Mouse (Mus musculus): ENCODE data around the gene Ero1l. TPM values are rescaled to one million over a fixed set of nuclear protein-coding genes. Genes with fewer than 3 reads are reported as not detected.

Gene Ero1l
- polyA plus RNA-seq (2015; fragmentation: Nextera tagmentation; extraction: Ambion mirVana), result 24.5 and 27.6 TPM in 2 replicates

- no peaks in the 10 kb centered on the region for H3K27me3 ChIP-seq (ENCODE audit: control insufficient read depth, insufficient read depth, low read depth, low read length)
- H3K4me1 ChIP-seq (ENCODE audit: control insufficient read depth, insufficient read depth, low read length), result peaks cover 19% of the 10 kb centered on the region
- no peaks in the 10 kb centered on the region for H3K9me3 ChIP-seq (replicated peaks; ENCODE audit: control insufficient read depth, low read length, poor library complexity, severe bottlenecking)
- WGBS, result 2% methylated on average over 59 of the region's 74 CpGs
- peak within 1 kb of the TSS; percentile 80 for H3K4me2 ChIP-seq (ENCODE audit: low read length)
- peak within 1 kb of the TSS; percentile 56 for H3K4me3 ChIP-seq (ENCODE audit: low read depth, low read length)
- peak; percentile 98 for ATAC-seq
- H3K9ac ChIP-seq (ENCODE audit: low read depth, low read length), result peak within 1 kb of the TSS; percentile 95
- no peaks in the 10 kb centered on the region for H3K36me3 ChIP-seq (ENCODE audit: control insufficient read depth, insufficient read depth, low read length)
- peak within 1 kb of the TSS; percentile 98 for H3K27ac ChIP-seq (ENCODE audit: low read length)
Observed at GRCm38 (mm10) chr14:45318426-45319236, at the start of gene Ero1l. TSS of gene Ero1l (minus strand) at chr14:45318771.

GRCm38 (mm10) chr14:45365196-45365587 is 46.6 kb upstream of the Ero1l start:
- Histone ChIP-seq H3K36me3 (ENCODE audit: control insufficient read depth, insufficient read depth, low read length) (peaks cover 13% of the 10 kb centered on the region), H3K4me3 (ENCODE audit: low read depth, low read length) (no peak overlapping the region), H3K4me2 (ENCODE audit: low read length) (no peak overlapping the region), H3K9me3 (replicated peaks; ENCODE audit: control insufficient read depth, low read length, poor library complexity, severe bottlenecking) (no peaks in the 10 kb centered on the region), H3K27me3 (ENCODE audit: control insufficient read depth, insufficient read depth, low read depth, low read length) (no peaks in the 10 kb centered on the region), H3K9ac (ENCODE audit: low read depth, low read length) (no peak overlapping the region), H3K4me1 (ENCODE audit: control insufficient read depth, insufficient read depth, low read length) (no peaks in the 10 kb centered on the region), H3K27ac (ENCODE audit: low read length) (no peak overlapping the region)
- no peak for ATAC-seq
- 86% methylated on average over 6 of the region's 6 CpGs for WGBS

GRCm38 (mm10) chr14:45364211-45365195 is 45.9 kb upstream of the Ero1l start:
- Histone ChIP-seq H3K4me2 (ENCODE audit: low read length) (no peak overlapping the region), H3K9ac (ENCODE audit: low read depth, low read length) (no peak overlapping the region), H3K27me3 (ENCODE audit: control insufficient read depth, insufficient read depth, low read depth, low read length) (no peaks in the 10 kb centered on the region), H3K27ac (ENCODE audit: low read length) (no peak overlapping the region), H3K36me3 (ENCODE audit: control insufficient read depth, insufficient read depth, low read length) (peaks cover 8% of the 10 kb centered on the region), H3K4me3 (ENCODE audit: low read depth, low read length) (no peak overlapping the region), H3K4me1 (ENCODE audit: control insufficient read depth, insufficient read depth, low read length) (no peaks in the 10 kb centered on the region), H3K9me3 (replicated peaks; ENCODE audit: control insufficient read depth, low read length, poor library complexity, severe bottlenecking) (no peaks in the 10 kb centered on the region)
- WGBS, result 59% methylated on average over 16 of the region's 16 CpGs
- ATAC-seq, result peak; percentile 78

- H3K27ac ChIP-seq (ENCODE audit: low read length), result peak within 1 kb of the TSS; percentile 68
- ATAC-seq, result peak; percentile 99
- H3K4me1 ChIP-seq (ENCODE audit: control insufficient read depth, insufficient read depth, low read length), result peaks cover 16% of the 10 kb centered on the region
- under 1% methylated on average over 63 of the region's 93 CpGs for WGBS
- H3K36me3 ChIP-seq (ENCODE audit: control insufficient read depth, insufficient read depth, low read length), result peaks cover 12% of the 10 kb centered on the region
- peak within 1 kb of the TSS; percentile 86 for H3K4me3 ChIP-seq (ENCODE audit: low read depth, low read length)
- no peaks in the 10 kb centered on the region for H3K9me3 ChIP-seq (replicated peaks; ENCODE audit: control insufficient read depth, low read length, poor library complexity, severe bottlenecking)
- no peaks in the 10 kb centered on the region for H3K27me3 ChIP-seq (ENCODE audit: control insufficient read depth, insufficient read depth, low read depth, low read length)
- H3K9ac ChIP-seq (ENCODE audit: low read depth, low read length), result peak within 1 kb of the TSS; percentile 79
- H3K4me2 ChIP-seq (ENCODE audit: low read length), result peak within 1 kb of the TSS; percentile 76
Observed at GRCm38 (mm10) chr14:45350931-45351859, 32.6 kb upstream of the Ero1l start, which contains the start of gene Styx. TSS of gene Styx (plus strand) at chr14:45351093.

GRCm38 (mm10) chr14:45329589-45330181 is 11.1 kb upstream of the Ero1l start, which contains the start of gene Psmc6:
TSS of gene Psmc6 (plus strand) at chr14:45329788.
- ATAC-seq, result peak; percentile 97
- H3K27ac ChIP-seq (ENCODE audit: low read length), result peak within 1 kb of the TSS; percentile 89
- H3K27me3 ChIP-seq (ENCODE audit: control insufficient read depth, insufficient read depth, low read depth, low read length), result no peaks in the 10 kb centered on the region
- H3K4me1 ChIP-seq (ENCODE audit: control insufficient read depth, insufficient read depth, low read length), result peaks cover 9% of the 10 kb centered on the region
- under 1% methylated on average over 43 of the region's 44 CpGs for WGBS
- peak within 1 kb of the TSS; percentile 98 for H3K4me3 ChIP-seq (ENCODE audit: low read depth, low read length)
- no peaks in the 10 kb centered on the region for H3K9me3 ChIP-seq (replicated peaks; ENCODE audit: control insufficient read depth, low read length, poor library complexity, severe bottlenecking)
- peak within 1 kb of the TSS; percentile 88 for H3K9ac ChIP-seq (ENCODE audit: low read depth, low read length)
- H3K36me3 ChIP-seq (ENCODE audit: control insufficient read depth, insufficient read depth, low read length), result peaks cover 9% of the 10 kb centered on the region
- H3K4me2 ChIP-seq (ENCODE audit: low read length), result peak within 1 kb of the TSS; percentile 82

GRCm38 (mm10) chr14:45329018-45329588 is 10.5 kb upstream of the Ero1l start:
- Histone ChIP-seq H3K27me3 (ENCODE audit: control insufficient read depth, insufficient read depth, low read depth, low read length) (no peaks in the 10 kb centered on the region), H3K36me3 (ENCODE audit: control insufficient read depth, insufficient read depth, low read length) (peaks cover 9% of the 10 kb centered on the region), H3K9me3 (replicated peaks; ENCODE audit: control insufficient read depth, low read length, poor library complexity, severe bottlenecking) (no peaks in the 10 kb centered on the region), H3K4me1 (ENCODE audit: control insufficient read depth, insufficient read depth, low read length) (peaks cover 9% of the 10 kb centered on the region), H3K4me2 (ENCODE audit: low read length) (peak overlapping the region; percentile 51), H3K27ac (ENCODE audit: low read length) (peak overlapping the region; percentile 63), H3K4me3 (ENCODE audit: low read depth, low read length) (peak overlapping the region; percentile 98), H3K9ac (ENCODE audit: low read depth, low read length) (peak overlapping the region; percentile 88)
- 13% methylated on average over 8 of the region's 8 CpGs for WGBS
- peak; percentile 47 for ATAC-seq

GRCm38 (mm10) chr14:45328072-45328713 is 9.6 kb upstream of the Ero1l start:
- H3K27me3 ChIP-seq (ENCODE audit: control insufficient read depth, insufficient read depth, low read depth, low read length), result no peaks in the 10 kb centered on the region
- peaks cover 9% of the 10 kb centered on the region for H3K36me3 ChIP-seq (ENCODE audit: control insufficient read depth, insufficient read depth, low read length)
- peaks cover 9% of the 10 kb centered on the region for H3K4me1 ChIP-seq (ENCODE audit: control insufficient read depth, insufficient read depth, low read length)
- H3K9ac ChIP-seq (ENCODE audit: low read depth, low read length), result no peak overlapping the region
- H3K4me3 ChIP-seq (ENCODE audit: low read depth, low read length), result no peak overlapping the region
- H3K4me2 ChIP-seq (ENCODE audit: low read length), result no peak overlapping the region
- no peak for ATAC-seq
- H3K9me3 ChIP-seq (replicated peaks; ENCODE audit: control insufficient read depth, low read length, poor library complexity, severe bottlenecking), result no peaks in the 10 kb centered on the region
- 88% methylated on average over 4 of the region's 4 CpGs for WGBS
- no peak overlapping the region for H3K27ac ChIP-seq (ENCODE audit: low read length)

Measured in midbrain, embryonic 16.5 days (tissue).